Mouse (Mus musculus): ENCODE measurements around the gene Stxbp3. TPM values are rescaled to one million over a fixed set of nuclear protein-coding genes. Genes with fewer than 3 reads are reported as not detected.
A peak's percentile ranks its signal among the peaks of the same experiment; 100 is the strongest.
"Not testable (repeated sequence)": the region's sequence is repeated elsewhere in the genome, so short reads cannot be mapped to it uniquely, and the experiment has no call there.

Gene Stxbp3
- total RNA-seq, 2 experiments from 2014 or later, result 17.9 to 22.6 TPM

DNA sequence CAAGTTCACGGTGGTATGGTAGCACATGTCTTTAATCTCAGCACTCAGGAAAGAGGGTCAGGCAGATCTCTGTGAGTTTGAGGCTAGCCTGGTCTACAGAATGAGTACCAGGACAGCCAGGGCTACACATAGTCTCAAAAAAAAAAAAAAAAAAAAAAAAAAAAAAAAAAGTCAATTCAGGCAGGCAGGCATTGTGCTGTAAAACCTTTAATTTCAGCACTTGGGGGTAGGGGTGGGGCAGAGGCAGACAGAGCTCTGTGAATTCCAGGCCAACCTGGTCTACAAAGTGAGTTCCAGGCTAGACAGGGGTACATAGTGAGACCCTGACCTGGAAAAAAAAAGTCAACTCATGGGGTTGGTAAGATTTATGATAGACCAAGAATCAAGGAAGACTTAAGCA, 17.4 kb upstream of the Stxbp3 start:
- DNase-seq (ENCODE audit: low spot score in 2 of 2), result no peak

DNA sequence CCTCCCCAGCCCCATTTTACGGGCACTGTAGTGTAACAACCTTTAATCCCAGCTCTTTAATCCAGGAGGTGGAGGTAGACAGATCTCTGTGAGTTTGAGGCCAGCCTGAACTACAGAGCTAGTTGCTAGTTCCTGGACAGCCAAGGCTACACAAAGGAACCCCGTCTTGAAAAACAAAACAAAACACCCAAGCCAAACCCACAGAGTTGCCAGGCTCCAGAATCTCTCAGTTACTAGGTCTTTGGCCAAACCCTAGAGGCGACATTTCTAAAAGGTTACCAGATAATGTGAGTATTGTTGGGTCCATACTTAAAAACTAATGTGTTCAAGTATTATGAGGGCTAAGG, 16.8 kb upstream of the Stxbp3 start:
- DNase-seq (ENCODE audit: low spot score in 2 of 2), result no peak

DNA sequence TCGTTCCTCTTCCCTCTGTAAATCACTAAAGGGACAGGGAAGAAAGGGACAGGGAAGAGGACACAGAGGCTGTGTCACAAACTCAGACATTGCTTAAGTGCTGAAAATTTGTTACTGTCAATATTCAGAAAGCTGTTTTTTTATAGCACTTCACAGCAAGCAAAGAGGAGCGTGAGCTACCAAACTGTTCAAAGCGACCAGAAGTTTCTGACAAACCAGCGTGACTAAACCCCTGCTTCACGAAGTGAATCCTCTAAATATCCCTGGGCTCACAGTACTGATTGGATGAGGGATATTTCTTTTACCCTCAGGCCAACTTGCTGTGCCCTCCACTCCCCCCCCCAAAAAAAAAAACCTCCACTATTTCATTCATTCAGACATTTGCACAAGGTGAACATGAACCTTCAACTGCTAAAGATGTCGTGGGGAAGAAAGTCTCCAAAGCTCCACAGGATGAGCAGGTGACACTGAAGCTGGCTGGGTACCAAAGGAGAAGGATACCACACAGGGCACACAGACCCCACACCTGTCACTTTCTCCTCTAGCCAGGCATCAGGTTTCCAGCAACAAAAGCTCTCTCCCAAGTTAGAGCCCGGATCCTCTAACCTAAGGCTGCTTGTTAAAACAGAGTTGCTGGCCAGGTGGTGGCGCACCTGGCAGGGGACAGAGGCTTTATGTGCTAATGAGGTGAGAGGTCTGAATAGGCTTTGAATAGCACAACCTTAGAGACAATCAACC, 16.2 kb upstream of the Stxbp3 start:
- DNase-seq (ENCODE audit: low spot score in 2 of 2), result no peak

DNA sequence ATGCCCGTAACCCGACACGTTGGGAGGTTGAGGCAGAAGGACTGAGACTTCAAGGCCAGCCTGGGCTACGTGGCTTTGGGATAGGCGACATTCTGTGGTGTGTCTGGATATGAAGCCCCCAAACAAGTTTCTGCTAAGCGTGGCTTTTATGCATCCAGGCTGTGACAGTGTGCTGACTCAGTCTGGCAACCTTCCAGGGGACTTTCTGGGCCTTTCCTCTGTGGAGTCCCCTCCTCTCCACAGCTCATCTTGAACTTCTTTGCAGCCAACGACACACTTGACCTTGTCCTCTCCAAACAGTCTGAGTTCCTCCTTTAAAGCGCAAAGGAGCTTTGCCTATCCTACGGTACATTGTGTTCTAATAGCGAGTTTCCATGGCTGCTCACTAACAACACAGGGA, 15.5 kb upstream of the Stxbp3 start:
- DNase-seq (ENCODE audit: low spot score in 2 of 2), result peak; percentile 39 to 53

DNA sequence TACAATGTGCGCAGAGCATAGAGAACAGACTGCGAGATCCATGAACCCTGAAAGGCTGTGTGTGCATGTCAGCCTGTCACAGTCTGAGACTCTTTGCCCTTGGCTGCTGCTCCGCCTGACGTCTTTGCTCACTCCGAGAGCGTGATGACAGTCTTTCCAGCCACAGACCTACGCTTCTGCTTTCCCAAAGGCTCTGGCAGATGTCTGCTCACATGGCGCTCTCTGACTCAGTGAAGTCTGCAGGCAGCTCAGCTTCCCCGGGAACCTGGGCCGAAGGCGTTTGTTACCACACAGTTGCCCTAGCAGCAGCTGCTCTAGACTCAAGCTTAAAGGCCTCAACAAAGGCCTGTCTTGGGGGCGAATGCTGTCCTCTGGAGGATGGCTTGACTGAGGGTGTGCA, 15.0 kb upstream of the Stxbp3 start:
- peak; percentile 62 to 67 for DNase-seq (ENCODE audit: low spot score in 2 of 2)

DNA sequence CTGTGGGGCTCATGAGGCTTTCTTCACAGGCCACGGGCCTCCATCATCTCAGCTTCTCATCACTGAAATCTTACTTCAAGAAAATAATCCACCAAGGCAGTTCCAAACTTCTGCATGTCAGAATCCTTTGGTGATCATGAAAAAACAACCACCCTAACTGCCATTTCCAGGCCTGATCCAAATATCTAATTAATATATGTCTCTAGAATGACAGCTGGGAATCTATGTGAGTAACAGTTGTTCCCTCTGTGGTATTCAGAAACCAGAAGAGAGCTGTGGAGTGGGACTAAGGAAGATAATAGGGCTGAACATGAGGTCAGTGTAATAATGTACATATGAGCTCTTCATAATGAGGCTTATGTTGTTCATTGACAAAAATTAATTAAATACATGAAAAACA, 12.9 kb upstream of the Stxbp3 start:
- no peak for DNase-seq (ENCODE audit: low spot score in 2 of 2)

DNA sequence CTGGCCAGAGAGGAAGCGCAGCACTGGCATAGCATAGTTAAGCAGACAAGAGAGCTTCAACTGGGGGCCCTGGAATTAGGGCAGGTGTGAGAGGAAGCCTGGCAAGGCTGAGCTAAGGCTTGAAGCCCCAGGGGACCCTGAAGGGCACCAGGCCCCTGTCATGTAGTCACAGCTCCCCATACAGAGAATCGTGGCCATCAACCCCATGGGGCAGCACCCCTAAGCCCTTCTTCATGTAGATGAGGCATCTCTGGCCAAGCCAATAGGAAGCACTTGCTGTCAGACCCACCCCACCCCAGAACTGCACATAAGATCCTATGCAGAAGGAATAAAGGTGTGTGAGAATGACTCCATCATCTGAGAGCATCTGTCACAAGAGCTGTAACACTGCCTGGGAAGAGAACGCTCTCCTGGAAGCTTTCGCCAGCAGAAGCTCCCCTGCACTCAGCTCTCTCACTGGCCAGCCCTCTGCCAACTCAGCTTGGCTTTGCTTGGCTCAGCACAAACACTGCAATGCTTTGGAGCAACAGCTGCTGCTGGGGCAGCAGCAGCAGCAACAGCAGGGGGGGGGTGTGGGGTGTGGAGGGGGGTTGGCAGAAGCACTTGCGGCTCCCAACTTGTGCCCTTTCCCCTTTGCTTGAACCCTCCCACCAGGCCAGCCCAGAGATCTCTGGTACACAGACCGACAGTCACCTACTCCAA, 11.8 kb upstream of the Stxbp3 start:
- DNase-seq (ENCODE audit: low spot score in 2 of 2), result peak in 1 of 2 experiments; percentile 36

DNA sequence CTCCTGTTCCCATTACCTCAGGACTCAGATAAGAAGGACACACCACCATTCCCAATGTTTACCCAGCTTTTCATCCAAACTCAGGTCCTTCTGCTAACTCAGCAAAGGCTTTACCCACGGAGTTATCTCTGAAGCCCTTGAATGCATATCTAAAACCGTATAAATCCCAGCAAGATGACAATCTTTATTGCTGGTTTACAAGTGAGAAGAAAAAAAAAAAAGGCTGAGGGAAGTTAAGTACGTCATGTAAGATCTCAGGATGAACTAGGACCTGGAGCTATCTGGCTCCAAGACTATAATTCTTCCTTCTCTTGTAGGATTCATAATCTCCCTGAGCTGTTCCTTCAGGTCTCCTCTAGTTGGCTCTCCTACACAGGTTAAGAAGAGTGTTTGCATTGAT, 11.2 kb upstream of the Stxbp3 start:
- DNase-seq (ENCODE audit: low spot score in 2 of 2), result no peak

DNA sequence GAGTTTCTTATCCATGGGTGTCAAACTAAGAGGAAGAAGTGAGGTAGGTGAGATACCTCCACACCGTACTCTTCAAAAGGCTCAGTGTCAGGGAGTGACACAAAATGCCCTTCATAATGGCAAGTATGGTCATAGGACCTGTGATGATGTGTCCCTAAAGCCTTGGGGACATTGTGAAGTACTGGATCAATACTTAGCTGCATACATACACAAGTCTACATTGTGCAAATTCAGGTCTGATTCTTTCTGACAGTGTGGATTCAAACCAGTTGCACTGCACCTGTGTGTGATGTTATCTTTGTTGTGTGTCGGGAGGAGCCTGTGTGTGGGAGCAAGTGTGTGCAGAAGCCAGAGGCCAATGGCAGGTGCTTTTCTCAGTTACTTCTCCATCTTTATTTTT, 10.7 kb upstream of the Stxbp3 start:
- DNase-seq (ENCODE audit: low spot score in 2 of 2), result no peak

DNA sequence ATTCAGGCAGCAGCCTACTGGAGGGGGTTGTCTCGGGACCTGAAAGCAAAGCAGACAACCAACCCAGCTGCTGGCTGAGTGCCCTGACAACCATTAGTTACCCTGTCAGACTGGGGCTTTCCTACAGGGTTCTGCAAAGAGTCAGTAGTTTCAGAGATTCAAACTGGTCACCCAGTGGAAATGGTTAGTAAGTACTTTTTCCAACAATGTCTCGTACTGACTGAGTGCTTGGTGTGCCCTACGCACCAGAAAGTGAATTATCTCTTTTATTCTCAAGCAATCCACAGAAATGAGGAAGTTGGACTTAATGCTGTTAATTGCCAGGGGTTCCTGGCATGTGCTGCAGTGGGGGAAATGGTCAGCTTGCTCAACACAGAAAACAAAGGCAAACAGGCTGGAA, 10.2 kb upstream of the Stxbp3 start:
- DNase-seq (ENCODE audit: low spot score in 2 of 2), result peak in 1 of 2 experiments; percentile 41

DNA sequence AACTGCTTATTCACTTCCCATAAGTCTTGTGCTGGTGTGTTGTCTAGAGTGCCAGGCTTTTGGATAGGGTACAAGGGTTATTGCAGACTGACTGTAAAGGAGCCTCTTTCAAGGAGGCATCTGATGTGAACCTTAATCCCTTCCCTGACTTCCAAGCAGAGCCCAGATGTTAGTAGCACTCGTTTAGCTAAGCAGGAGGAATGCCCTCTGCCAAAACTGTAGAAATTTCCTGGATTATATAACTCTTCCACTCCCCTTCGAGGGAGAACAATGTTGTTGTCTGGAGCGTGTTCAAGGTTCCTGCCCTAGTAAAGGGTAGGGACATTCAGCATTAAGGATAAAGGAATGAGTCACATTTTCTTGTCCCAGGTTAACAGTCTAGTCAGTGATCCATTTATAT, 6.3 kb upstream of the Stxbp3 start:
- no peak for DNase-seq (ENCODE audit: low spot score in 2 of 2)

DNA sequence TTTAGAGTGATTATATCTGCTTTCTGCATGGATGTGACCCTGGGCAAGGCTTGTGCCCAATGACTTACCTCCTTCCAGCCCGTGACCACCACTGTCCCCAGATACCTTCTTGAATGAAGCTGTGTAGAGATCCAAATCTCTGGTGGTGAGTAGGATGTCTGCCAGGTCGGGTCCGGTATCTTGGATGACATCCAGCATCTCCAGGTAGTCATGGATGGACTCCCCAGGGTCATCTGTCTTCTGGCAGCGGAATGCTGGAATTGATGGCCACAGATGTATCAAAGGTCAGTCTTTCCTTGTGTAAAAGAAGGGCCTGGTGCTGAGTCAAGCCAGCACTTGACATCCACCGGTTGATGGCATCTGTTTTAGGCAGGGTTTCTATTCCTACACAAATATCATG, 4.2 kb upstream of the Stxbp3 start:
- DNase-seq (ENCODE audit: low spot score in 2 of 2), result no peak

DNA sequence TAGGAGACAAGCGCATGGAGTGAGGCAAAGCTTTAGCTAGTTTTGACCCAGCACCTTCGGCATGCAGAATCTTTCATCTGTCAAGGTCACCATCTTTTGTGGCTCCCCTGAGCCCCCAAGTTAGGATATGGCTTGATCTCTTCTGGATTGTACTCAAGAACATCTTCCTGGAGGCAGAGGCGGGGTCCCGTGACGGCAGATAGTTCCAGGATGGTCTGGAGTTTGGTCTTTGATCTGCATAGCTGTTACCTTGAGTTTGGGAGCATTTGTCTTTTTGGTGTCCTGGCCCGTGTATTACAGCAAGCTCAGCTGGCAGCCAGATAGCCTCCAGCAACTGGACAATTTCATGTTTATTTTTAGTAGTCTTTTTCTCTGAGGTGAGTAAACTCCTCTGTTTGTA, 3.7 kb upstream of the Stxbp3 start:
- DNase-seq (ENCODE audit: low spot score in 2 of 2), result no peak

DNA sequence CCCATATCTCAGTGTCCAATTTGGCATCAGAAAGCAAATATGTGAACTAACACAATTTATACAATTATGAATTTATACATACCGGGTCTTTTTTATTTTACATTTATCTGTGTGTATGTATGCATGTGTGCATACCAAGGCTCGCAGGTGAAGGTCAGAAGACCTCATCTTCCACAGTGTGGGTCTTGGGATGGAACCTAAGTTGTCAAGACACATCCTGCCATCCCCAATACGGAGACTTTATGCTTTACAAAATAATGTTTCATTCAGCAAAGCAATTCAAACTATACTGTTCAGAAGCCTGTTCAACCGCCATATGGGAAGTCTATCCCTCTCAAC, 359 bp upstream of the Stxbp3 start:
- no peak for DNase-seq (ENCODE audit: low spot score in 2 of 2)

DNA sequence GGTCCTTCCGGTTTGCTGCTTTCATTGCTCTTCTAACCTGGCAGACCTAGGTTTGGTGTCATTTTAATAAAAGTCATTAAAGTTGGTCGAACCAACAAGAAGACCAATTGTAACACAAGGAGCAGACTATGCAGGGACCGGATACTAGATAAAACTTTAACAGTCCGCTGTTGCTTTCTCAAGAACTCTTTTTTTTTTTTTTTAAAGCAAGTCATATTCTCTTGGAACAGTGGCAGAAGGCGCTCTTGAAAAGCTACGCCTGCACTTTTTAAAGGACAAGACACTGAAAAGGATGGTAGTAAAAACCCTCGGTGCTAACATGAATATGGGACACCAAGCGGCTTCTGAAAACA, 703 bp downstream of the Stxbp3 start:
- no peak for DNase-seq (ENCODE audit: low spot score in 2 of 2)

DNA sequence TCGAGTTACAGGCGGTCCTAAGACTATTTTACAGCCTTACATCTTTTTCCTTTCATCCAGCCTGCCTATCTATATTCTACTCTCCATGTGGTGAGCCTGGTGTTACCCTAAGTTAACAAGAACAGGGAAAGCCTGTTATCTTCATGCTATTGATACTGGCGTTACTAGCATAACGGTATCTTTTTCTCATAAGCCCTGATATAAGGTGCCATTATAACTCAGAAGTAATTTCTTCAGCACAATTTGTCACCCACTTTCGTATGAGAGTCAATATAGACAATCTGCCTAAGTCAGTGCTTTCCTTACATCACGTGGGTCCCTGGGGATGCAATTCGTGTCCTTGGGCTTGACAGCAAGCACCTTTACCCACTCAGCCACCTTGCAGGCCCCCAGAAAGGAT, 1.3 kb downstream of the Stxbp3 start:
- no peak for DNase-seq (ENCODE audit: low spot score in 2 of 2)

DNA sequence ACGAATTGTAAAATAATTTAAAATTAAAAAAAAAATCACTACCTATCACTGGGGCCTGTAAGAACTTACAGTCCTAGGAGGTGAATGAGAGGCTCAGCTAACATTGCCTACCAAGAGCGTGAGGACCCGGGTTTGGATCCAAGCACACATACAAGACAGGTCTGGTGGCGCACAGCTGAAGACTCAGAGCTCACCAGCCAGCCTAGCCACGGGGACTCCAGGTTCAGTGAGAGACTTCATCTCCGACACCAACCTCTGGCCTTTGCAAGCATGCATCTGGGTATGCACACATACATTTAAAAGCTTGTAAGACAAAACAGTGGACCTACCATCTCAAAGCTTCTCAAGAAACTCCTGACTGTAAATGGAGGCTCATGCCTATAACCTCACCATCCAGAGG, 3.4 kb downstream of the Stxbp3 start:
- no peak for DNase-seq (ENCODE audit: low spot score in 2 of 2)

DNA sequence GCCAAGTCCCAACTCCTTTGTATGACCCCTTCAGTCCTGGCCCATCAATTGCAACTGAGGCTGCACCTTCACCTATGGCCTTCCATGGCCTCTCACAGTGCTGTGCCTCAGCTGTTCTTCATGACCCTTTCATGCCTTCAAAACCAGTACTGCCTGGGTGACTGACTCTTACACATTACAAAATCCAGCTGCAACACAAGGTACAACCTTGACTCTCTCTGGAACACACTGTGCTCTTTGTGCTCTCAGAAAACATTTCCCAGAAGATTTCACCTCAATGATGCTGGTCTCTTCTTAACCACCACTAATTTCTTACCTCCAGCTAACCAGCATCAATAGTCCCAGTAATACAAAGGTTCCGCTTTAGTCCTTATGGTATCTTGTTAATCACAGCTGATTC, 6.6 kb downstream of the Stxbp3 start:
- not testable (repeated sequence) for DNase-seq (ENCODE audit: low spot score in 2 of 2)

DNA sequence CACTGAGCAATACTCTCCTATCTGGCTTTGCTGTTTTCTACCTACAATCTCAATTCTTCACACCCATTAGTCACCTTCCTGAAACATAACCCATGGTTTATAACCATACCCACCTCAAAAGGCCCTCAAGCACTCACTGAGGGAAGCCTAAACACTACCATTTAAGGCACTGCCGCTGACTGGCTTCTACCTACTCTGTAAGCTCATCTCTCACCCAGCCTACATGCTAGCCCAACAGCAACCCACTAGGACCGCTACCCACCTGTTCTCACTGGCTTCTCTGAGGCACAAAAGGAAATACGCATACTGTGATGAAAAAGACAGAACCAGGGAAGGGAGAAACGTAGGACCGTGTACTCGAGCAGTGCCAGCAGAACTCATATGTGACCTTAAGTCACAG, 8.6 kb downstream of the Stxbp3 start:
- no peak for DNase-seq (ENCODE audit: low spot score in 2 of 2)

DNA sequence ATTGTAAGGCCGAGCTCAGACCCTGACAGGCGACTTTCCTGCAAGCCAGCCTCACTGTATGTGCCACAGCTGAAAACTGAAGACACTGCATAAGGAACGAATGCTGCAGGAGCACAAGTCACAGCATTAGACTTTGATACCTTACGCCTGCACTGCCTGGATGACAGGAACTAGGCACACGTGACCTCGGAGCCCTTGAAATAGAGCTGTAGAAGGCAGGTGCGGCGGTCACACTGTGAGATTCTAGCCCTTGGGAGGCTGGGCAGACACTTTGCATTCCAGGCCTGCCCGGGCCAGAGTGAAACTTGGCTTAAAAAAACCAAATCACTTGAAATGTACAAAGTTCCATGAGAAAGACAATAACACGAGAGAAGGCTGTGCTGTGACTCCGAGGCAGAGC, 9.8 kb downstream of the Stxbp3 start:
- no peak for DNase-seq (ENCODE audit: low spot score in 2 of 2)

DNA sequence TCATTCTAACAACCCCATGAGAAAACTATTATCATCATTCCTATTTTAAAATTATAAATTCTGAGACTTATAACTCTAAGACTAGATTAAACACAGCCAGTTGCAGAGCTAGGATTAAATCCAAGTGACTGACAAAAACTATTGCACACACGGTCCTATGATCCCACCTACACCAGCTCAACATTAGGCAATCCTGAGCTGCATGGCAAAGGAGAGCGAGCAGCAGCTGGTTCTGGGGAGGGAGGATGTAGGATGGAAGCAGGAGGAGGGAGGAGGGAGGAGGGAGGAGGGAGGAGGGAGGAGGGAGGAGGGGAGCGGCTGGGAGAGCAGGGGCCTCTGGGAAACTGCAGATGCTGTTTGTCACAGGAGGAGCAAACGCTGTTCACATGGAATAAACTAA, 24.7 kb downstream of the Stxbp3 start:
- no peak for DNase-seq (ENCODE audit: low spot score in 2 of 2)

DNA sequence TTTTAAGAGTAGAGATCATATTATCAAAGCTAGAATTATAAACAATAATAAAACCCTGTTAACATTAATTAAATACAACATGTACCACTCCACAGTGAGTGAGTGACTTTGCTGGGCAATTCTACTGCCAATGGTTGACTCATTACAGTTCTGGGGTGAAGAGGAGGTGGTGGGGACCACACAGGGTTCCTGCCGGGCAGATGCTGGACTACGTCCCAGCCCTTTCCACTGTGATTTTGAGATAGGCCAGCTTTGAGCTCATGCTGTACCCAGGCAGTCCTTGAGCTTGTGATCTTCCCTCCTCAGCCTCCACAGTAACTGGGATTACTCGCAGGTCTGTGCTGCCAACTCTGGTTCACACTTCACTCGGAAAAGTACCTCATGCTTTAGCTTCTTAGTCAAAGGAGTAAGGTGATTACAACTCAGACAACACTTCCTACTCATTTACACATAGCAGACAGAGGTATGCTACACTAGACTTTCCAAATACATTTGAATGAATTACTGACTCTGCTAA, 29.5 kb downstream of the Stxbp3 start:
- DNase-seq (ENCODE audit: low spot score in 2 of 2), result no peak

DNA sequence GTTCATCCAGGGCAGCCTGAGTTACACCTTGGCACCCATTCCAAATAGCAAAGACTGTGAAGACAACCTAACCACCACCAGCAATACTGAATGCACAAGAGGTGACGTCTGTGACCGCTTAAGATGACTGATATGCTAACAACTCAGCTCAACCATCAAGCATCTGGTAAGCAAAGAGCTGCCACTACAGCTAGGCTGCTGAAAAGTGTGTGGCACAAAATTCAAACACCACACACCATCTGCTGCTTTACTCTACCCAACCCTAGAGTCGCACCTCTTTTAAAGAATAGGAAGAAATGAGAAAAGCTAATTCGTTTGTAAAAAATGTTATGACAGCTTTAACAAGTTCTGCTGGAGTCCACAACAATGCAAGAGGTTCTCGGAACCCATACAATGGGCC, 34.7 kb downstream of the Stxbp3 start:
- DNase-seq (ENCODE audit: low spot score in 2 of 2), result no peak
